Mouse (Mus musculus) adrenal gland, adult 2 months (tissue): Measurements from ENCODE around the gene Ppp6r2. TPM values are rescaled to one million over a fixed set of nuclear protein-coding genes. Genes with fewer than 3 reads are reported as not detected.

Experiments used
- DNase-seq: peaks from one replicate; pipeline ENCODE4 v3.0.0; 2021
- long read RNA-seq: library from polyadenylated mRNA; stranded (forward); transcript quantifications from one replicate; pipeline ENCODE4 v2.0.0, GENCODE M21; 2021
- polyA plus RNA-seq: library from polyadenylated mRNA; depleted of rRNA; stranded (reverse); fragments of >200 nt; gene quantifications from 2 replicates; pipeline ENCODE4 v1.2.3, GENCODE M21; 2012; rRNA removed
- total RNA-seq, 2 experiments: library from RNA; stranded (reverse); gene quantifications; 2 replicates each; pipeline ENCODE4 v1.2.3; 2021

The Ppp6r2 gene
- total RNA-seq (10 to 100 TPM; 38.6 to 54.4 TPM), polyA plus RNA-seq (565 and 749 TPM in 2 replicates)
- long read RNA-seq, partial matches to known transcripts: 2 of 11 reads
- long read RNA-seq, other reads (novel, unspliced or antisense): 7 of 11 reads

- peak; percentile 89 for DNase-seq
Observed at GRCm38 (mm10) chr15:89210915-89211715, at the start of gene Ppp6r2. Gene Ppp6r2, plus strand, starts transcription at chr15:89211553.

- DNase-seq: no peak
Observed at GRCm38 (mm10) chr15:89165478-89165877, 45.9 kb upstream of the Ppp6r2 start.

GRCm38 (mm10) chr15:89168922-89169321 is 42.4 kb upstream of the Ppp6r2 start:
- DNase-seq: no peak

- DNase-seq: peak; percentile 91
Observed at GRCm38 (mm10) chr15:89169431-89169830, 41.9 kb upstream of the Ppp6r2 start.

- DNase-seq: peak; percentile 59
Observed at GRCm38 (mm10) chr15:89170102-89170501, 41.3 kb upstream of the Ppp6r2 start.

GRCm38 (mm10) chr15:89171526-89172051 is 39.8 kb upstream of the Ppp6r2 start:
- DNase-seq: no peak

- no peak for DNase-seq
Observed at GRCm38 (mm10) chr15:89172276-89172935, 38.9 kb upstream of the Ppp6r2 start.

- peak; percentile 45 for DNase-seq
Observed at GRCm38 (mm10) chr15:89173024-89173905, 38.1 kb upstream of the Ppp6r2 start.

GRCm38 (mm10) chr15:89173906-89174214 is 37.5 kb upstream of the Ppp6r2 start:
- DNase-seq: peak; percentile 81

- no peak for DNase-seq
Observed at GRCm38 (mm10) chr15:89174889-89175339, 36.4 kb upstream of the Ppp6r2 start.

- DNase-seq: no peak
Observed at GRCm38 (mm10) chr15:89175411-89176155, 35.8 kb upstream of the Ppp6r2 start.

GRCm38 (mm10) chr15:89177121-89177520 is 34.2 kb upstream of the Ppp6r2 start:
- peak; percentile 95 for DNase-seq

- no peak for DNase-seq
Observed at GRCm38 (mm10) chr15:89177576-89178259, 33.6 kb upstream of the Ppp6r2 start.

GRCm38 (mm10) chr15:89178260-89178860 is 33.0 kb upstream of the Ppp6r2 start:
- DNase-seq: no peak

- DNase-seq: peak; percentile 92
Observed at GRCm38 (mm10) chr15:89178954-89179629, 32.3 kb upstream of the Ppp6r2 start.

GRCm38 (mm10) chr15:89179630-89179964 is 31.8 kb upstream of the Ppp6r2 start:
- no peak for DNase-seq

GRCm38 (mm10) chr15:89180081-89180541 is 31.2 kb upstream of the Ppp6r2 start:
- DNase-seq: no peak

GRCm38 (mm10) chr15:89180571-89181229 is 30.7 kb upstream of the Ppp6r2 start, which contains the start of gene Plxnb2:
Gene Plxnb2, minus strand, starts transcription at chr15:89180788.
- peak; percentile 93 for DNase-seq
